Mouse (Mus musculus) kidney, postnatal 25 days (tissue): ENCODE measurements around the gene Zmym3.
A peak's percentile ranks its signal among the peaks of the same experiment; 100 is the strongest.

Source experiments
- DNase-seq, 2 experiments: peaks; one replicate each; pipeline ENCODE4 v3.0.0; 2021; ENCODE audit warnings: mixed read lengths in 2 of 2

The Zmym3 gene

GRCm38 (mm10) chrX:101372946-101373345 is 47.7 kb downstream of the Zmym3 start:
- DNase-seq = no peak

GRCm38 (mm10) chrX:101370573-101370972 is 50.1 kb downstream of the Zmym3 start:
- no peak for DNase-seq

GRCm38 (mm10) chrX:101369001-101369400 is 51.6 kb downstream of the Zmym3 start:
- DNase-seq = no peak

- peak in 1 of 2 experiments; percentile 4 for DNase-seq
Observed at GRCm38 (mm10) chrX:101358902-101359301, 61.7 kb downstream of the Zmym3 start.
